Mouse (Mus musculus): ENCODE measurements around the gene Slc25a42.
"Not testable (repeated sequence)": the region's sequence is repeated elsewhere in the genome, so short reads cannot be mapped to it uniquely, and the experiment has no call there.

Gene Slc25a42

DNA sequence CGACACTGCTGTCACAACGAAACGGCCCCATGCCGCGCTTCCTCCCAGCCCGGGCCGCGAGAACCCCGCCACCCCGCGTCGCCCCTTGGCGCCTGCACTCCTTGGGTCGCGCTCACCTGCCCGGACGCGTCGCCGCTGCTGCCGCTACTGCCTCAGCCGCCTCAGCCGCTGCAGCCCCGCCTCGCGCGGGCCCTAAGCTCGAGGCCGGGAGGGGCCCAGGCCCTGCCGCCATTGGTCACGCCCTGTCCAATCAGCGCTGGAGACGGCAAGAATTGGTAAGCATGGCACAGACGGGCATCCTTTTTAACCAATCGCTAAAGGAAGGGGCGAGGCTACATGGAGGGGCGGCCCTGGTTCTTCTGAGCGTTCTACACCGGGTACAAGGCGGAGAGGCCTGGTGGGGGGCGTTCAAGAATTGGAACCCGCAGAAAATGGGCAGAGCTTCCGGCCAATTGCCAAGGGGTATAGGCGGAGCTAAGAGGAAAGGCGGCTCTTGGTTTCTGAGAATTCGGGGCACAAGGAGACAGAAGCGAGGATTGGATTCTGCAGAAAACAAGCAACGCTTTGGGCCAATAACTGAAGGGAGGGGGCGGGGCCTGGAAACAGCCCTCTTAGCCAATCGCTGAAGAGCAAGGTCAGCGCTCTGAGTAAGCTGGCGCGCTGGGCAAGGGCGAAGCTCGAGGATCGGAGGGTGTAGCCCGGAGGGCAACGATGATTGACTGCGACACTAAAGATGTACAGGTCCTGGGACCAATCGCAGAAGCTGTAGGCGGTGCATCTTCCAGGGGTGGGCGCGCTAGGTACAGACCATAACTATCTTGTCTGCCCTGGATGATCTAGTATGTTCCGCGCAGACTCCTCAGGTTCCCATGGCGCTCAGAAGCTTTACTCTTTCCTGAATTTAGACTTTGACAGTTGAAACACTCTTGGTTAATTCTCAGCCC lies at the start of gene Slc25a42:
Gene Slc25a42, minus strand, starts transcription at position 194 of the 944 bp plus-strand sequence.
- DNase-seq: peak; percentile 98 to 99

DNA sequence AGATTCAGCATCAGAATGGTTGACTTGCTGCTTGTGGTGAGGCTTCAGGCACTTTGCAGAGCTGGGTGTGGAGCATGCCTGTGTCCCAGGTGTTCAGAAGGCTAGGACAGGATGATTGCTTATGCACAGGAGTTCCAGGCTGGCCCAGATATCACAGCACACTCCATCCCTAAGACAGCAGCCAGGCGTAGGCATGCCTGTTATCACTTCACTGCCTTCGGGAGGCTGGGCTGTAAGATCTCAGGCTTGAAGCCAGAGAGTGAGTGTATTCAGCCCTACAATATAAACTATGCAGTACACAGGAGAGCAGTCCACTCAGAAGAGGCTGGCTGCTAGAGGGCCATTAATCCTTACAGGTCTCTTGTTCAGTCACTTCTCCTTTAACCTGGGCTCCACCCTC lies 46.9 kb upstream of the Slc25a42 start:
- DNase-seq: no peak

DNA sequence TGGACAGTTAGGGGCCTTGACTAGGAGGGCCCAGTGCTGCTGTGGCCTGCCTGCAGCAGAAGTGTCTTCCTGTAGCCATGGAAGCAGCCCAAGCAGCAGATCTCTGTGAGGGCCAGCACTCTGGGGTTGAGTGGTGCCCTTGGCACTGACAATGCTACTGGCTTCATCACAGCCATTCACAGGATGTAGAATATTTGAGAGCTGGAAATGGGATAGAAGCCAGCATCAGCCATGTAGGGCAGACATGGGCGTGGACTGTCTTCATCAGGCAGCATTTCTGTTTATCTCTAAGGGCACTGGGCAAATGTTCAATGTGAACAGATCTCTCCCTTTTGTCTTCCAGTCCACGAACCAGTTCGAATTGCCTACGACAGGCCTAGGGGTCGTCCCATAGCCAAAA lies 46.5 kb upstream of the Slc25a42 start:
- no peak for DNase-seq

DNA sequence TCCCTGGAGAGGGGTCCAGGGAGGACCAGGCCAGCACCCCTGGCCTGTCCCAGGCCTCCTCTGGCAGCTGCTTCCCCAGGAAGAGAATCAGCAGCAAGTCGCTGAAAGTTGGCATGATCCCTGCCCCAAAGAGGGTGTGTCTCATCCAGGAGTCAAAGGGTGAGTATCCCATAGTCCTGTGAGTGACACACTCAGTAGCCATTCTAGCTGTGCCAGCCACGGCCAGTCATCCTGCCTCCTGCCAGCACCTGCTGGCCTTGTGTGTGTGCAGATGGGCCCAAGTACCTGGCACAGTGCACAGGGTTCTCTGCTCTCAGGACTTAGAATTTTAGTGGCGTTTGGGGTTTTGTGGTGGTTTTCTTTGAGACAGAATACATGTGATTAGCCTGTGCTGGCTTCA lies 45.4 kb upstream of the Slc25a42 start:
- DNase-seq: peak; percentile 50 to 52

DNA sequence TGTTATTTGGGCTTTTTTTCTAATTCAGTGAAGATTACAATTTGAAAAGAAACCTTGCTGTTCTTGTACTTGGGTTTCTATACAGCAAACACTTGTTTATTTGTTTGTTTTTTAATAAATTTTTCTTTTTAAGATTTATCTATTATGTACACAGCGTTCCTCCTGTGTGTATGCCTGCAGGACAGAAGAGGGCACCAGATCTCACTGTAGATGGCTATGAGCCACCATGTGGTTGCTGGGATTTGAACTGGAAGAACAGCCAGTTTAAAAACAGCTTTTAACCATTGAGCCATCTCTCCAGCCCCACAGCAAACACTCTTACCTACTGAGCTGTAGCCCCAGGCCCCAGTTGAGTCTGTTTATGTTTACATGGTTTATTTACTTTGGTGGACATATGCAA lies 42.5 kb upstream of the Slc25a42 start:
- DNase-seq: no peak

DNA sequence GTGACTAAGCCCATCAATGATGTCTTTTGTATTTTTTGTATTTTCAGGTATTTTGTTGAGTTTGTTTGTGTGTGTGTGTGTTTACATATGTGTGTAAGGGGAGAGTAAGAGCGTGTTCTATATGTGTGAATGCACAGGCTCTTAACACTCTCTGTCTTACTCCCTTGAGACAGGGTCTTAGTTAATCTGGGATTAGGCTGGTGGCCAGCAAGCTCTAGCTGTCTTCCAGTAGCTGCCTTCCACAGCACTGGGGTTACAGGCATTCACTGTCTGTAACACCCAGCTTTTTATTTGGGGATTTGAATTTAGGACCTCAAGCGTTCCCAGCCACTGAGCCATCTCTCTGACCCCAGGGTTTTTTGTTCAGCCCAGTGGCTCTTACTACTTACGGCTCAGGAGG lies 35.7 kb upstream of the Slc25a42 start:
- DNase-seq: no peak

DNA sequence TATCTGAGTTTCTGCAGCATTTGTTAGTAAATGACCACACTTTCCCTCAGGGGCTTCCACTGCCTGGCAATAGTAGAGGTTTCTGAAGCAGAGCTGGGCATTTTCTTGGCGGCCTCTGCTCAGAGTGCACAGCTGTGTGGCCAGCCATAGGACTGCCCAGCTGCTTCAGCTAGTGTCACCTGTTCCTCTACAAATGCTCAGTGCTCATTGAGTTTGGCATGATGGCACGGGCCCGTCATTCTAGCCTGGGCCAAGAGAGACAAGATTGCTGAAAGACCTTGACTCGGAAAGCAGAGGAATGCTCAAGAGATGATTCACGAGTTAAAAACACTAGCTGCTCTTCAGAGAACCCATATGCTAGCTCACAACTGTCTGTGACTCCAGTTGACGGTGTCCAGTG lies 34.5 kb upstream of the Slc25a42 start:
- DNase-seq: no peak

DNA sequence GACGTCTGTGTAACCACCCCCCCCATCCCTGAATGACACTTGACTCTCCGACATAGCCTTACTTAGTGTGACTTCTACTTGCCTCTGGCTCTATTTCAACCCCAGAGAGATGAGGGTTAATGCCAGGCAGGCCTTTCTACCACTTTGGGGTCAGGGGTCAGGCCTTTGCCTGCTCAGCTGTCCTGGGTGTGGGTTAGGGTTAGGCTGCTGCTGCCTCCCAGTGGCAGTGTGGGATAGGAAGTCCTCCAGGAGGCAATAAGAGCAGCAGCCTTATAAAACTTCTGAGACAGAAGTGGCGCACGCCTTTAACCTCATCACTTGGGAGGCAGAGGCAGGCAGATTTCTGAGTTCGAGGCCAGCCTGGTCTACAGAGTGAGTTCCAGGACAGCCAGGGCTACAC lies 28.5 kb upstream of the Slc25a42 start:
- no peak for DNase-seq

DNA sequence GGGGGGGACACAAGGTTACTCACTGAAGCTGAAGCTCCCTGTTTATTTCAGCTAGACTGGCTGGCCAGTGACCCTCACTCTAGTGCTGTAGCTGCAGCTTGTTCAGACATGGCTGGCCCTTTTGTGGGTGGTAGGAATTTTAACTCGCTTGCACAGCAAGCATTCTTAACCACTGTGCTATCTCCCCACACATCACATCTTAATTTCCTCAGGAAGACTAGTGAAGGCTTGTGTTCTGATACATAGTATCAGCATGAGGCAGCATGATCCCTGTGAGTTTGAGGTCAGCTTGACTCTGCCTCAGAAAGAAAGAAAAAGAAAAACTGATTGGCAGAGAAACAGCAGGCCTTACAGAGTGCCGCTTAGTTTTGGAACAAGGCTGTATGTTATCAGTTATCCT lies 25.7 kb upstream of the Slc25a42 start:
- DNase-seq: no peak

DNA sequence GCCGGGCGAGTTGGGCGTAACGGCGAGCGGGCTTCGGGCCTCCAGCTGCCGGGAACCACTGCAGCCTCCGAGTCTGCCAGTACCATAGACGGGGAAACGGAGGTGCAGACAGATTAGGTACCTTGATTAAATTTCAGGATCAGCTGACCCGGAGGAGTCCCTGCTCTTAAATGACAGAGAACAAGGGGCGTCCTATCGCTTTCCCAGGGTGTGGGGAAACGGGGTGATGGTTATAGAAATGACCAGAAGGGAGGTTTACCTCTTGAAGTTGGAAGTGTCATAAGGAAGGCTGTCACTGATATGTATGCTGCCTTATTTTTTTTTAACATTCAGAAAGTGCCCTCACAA lies 22.6 kb upstream of the Slc25a42 start:
- no peak for DNase-seq

DNA sequence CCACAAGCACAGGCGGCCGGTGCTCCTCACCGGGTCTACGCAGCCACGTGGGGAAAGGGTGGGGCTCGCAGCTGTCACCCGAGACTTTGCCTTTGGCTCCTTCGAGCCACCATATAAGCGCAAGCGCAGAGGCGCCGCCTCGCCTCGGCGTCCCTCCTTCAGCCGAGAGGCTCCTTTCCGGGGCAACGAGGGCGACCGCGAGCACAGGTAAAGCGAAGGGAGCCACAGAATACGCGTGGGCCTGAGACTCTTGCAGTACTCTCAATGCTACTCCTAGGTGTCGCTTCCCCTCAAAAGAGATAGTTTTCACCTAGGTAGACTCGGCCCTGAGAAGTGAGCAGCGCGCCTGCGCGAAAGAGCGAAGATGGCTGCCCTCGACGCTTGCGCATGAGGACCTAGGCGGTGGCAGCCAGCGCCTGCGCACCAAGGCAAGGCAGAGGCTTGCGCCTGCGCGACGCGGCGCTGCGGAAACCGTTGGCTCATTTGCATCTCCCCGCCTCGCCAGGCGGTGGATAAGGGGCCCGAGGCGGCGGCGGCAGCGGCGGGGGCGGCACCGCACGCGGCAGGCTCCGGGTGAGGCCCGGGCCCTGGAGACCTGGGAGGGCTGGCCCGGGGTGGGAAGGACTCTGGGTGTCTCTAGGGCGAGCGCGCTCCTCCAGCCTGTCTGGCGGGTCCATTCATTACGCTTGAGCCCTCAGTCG lies 22.1 kb upstream of the Slc25a42 start, which contains the start of the genes Sugp2 and Armc6:
Gene Sugp2, plus strand, starts transcription at position 147 of the 701 bp plus-strand sequence.
Gene Armc6, minus strand, starts transcription at position 387 of the 701 bp plus-strand sequence.
- DNase-seq: peak; percentile 96 to 97

DNA sequence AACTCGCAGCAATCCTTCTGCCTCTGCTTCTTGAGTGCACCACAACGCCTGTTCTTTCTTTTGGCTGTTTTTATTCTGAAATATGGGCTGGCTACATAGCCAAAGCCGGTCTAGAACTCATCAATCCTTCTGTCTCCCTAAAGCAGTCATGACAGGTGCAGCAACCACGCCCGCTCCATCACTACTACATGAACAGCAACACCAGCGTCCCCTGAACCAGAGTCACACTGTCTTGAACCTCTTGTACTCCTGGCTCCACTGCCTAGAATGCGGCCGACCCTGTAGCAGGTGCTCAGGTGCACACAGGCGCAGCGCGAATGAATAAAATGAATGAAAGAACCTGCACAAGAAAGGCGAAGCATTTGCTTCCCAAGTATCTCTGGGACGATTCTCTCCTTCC lies 21.5 kb upstream of the Slc25a42 start:
- no peak for DNase-seq

DNA sequence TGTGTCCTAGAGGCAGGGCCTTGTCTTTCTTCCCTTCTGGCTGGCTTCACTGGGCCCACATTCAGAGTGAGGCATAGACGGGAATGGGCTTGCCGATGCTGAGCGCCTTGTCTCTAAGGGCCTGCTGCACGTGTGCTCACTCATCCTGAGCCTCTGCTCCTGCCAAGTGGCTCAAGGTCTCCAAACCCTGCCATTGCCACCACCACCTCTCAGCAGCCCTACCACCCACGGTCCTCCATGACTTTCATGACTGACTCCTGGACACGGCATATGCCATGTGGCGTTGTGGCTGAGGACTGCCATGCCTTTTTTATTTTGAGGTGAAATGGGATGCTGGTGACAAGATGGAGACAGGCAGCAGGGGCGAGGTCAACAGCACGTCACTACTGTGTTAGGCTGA lies 18.7 kb upstream of the Slc25a42 start:
- no peak for DNase-seq

DNA sequence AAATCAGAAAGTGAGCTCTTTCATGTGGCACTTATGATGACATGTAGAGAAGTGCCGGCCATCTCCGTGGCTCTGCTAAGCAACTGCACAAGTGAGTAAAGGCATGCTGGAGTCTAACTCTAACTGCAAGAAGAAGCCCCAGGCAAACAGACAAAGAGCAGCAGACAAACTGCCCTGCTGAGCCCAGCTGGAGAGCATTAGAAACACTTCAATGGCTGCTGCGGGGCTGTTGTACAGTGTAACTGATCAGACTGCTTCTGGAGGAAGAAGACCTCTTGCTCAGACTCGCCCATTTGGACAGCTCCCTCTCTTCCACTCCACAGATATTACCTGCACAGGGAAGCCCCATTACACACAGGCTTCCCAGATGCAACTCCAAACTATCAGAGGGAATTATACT lies 15.9 kb upstream of the Slc25a42 start:
- no peak for DNase-seq

DNA sequence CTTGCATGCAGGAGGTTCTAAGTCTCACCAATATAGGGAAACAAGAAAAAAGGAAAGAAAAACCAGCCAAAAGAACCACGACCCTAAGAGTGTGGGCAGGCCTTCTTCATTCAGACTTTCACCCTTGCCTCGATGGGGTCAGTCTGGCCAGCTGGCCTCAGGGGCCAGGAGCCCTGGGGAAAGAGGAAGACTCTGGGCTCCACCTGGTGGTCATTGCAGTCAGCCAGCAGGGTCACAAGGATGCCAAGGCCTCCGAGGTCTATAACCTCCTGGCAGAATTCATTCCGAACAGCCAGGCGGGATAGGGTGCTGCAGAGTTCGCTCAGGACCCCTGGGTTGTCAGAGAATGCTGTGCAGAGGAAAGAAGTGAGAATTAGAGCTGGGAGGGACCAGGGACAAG lies 11.2 kb upstream of the Slc25a42 start:
- DNase-seq: peak; percentile 46

DNA sequence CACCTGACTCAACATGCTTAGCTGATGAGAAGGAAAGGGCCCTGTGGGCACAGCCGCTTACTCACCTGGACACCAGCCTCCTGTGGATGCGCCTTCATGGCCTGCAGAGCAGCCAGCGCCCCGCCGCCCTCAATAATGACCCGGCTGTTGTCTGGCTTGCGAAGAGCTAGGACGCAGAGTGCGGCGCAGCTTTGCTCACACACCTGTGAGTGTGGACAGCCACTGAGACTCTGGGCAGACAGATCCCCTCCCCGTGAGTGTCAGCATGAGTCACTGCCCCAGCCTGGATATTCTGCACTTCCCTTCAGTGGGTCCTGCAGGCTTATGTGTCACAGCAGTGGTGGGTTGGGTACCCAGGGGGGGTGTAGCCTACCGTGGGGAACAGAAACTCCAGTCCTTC lies 9.9 kb upstream of the Slc25a42 start:
- DNase-seq: no peak

DNA sequence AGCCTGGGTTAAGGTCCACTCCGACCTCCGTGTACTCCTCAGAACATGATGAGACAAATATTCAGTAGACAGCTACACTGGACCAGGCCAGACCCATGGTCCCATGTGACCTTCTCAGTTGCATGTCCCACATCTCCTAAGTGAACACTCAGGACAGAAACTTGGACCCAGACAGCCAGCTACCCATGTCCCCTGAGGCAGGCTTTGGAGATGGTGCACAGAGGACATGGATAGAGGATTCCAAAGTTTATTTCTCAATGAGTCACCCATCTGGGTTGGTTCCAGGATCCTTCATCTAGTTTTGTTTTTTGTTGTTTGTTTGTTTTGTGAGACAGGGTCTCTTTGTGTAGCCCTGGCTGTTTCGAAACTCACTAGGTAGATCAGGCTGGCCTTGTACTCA lies 8.8 kb upstream of the Slc25a42 start:
- DNase-seq: no peak

DNA sequence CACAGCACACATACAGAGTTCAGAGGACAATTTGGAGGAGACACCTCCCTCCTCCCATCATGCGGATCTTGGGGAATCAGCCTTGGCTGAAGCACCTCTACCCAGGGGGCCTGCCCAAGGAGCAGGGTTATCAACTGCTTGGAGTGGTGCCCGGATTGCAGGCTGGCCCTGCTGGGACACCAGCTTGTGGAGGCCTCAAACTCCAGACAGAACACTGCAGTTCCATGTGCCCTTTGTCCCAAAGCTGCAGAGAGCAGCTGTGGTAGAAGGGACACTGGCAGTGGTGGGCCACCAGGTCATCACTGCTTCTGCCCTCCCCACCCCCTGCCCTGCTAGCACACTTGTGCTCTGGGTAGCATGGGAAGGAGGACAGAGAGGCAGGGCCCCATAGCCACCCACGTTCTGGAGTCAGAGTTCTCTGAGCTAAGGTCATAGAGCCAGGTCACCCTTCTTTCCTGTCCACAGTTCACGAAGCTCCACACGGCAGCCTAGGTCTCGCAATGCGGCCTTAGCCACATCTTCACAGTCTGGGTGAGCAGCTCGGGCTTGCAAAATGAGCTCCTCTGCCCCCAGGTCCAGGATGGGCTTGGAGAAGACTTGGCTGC lies 8.2 kb upstream of the Slc25a42 start:
- peak; percentile 56 to 65 for DNase-seq

DNA sequence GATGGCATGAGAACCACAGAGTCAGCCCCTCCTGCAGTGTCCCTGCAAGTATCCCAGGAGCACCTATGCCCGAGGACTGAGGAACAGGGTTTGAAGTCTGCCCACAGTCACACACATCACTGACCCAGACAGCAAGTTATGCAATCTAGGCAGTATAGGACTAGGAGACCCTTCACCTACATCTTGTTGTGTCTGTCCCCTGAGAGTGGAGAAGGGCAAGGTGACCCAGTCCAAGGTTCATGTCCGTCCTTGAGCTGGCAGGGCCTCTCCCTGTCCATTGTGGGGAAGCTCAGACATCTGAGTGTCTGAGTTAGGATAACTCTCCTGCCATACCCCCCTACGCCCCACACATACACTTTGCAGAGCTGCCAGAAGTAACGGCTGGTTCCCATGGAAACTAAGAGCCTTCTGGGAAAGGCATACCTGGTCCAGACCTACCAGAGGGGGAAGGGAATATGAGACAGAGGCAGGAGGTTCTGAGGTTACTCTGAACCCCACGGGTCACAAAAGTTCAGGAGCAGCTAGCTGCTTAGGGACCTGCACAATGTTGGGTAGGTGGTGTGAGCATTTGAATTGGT lies 7.1 kb upstream of the Slc25a42 start:
- no peak for DNase-seq

DNA sequence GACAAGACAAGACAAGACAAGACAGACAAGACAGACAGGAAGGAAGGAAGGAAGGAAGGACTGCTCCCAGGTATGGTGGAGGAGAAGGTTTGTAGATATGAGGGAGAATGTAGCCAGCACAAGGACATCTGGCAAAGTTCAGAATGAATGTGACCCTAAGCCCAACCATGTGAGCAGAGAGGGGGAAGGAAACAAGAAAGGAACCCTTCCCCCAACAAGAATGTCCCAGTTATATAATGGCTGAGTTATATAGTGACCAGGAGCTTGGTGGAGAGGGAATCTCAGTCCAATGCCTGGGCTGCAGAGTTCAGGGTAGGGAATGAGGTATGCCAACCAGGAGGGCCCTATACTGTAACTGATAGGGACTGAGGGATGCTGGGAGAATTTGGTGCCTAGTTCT lies 5.3 kb upstream of the Slc25a42 start:
- no peak for DNase-seq

DNA sequence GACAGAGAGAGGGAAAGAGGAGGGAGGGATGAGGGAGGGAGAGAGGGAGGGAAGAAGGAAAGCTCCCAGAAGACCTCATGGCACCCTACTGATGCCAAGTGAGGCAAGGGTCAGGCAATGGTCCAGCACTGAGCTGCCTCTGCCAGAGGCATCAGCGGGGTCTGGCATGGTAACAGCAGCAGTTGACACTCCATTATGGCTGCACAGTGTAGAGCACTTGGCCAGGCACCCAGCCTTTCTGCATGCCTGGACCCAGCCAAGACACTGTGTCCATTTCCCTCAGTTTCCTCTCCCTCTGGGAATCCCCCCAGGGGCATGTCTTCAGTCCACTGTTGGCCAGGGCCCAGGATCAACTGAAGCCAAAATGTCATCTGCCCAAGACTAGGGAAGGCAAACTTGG lies 4.5 kb upstream of the Slc25a42 start:
- peak; percentile 68 to 76 for DNase-seq

DNA sequence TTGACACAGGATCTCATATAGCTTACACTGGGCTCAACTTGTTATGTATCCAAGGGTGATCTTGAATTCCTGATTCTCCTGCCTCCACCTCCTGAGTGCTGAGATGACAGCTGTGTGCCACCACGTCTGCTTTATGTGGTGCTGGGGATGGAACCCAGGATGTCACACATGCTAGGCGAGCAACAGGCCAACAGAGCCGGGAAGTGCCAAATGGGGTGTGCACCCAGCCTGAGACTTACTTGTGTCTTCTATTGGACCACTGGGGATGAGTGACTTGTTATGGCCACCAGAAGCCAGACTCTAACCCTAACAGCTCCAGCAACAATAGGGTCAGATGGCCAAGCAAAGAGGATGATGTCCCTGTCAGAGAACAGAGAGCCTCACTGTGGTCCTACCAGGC lies 4.1 kb upstream of the Slc25a42 start:
- DNase-seq: not testable (repeated sequence)

DNA sequence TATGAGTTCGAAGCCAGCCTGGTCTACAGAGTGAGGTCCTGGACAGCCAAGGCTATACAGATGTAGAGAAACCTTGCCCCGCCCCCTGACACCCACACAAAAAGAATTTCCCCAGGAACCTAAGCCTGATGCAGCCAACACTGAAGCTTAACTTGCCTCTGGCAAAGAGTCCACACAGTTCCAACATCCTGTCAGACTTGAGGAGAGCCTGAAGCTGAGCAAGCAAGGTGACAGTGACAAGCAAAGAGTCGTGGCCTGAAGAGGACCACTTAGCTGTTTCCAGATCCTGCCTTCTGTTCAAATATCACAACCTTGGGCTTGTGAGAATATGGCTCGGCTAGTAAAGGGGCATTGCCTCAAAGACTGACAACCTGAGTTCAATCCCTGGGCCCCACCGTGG lies 3.0 kb upstream of the Slc25a42 start:
- no peak for DNase-seq
